Comparison of ENCODE assay signal across 17 mouse cellular contexts in genomic region chr15:102704806-102705205, GRCm38 (mm10). TPM values are rescaled to one million over a fixed set of nuclear protein-coding genes. Genes with fewer than 3 reads are reported as not detected.
DNase-seq lines count a peak whose midpoint lies in the region; ATAC-seq lines count a peak whose summit lies in the region.
"Had no signal": no experiment of that assay in that cellular context is flagged by ENCODE, and none has a peak within 500 bp of the region (broad histone marks: within the 10 kb centered on the region; RNA-seq: fewer than 3 reads in every experiment).

No protein-coding gene starts in this region.

- H3K9me3 ChIP-seq in hindbrain, embryonic 15.5 days = no peaks in the 10 kb centered on the region
- no peaks in the 10 kb centered on the region for H3K9me3 ChIP-seq in hindbrain, embryonic 11.5 days (ENCODE audit: control insufficient read depth, low read length)
- H3K9me3 ChIP-seq in neural tube, embryonic 11.5 days (ENCODE audit: control insufficient read depth, low read length) = no peaks in the 10 kb centered on the region
- no peaks in the 10 kb centered on the region for H3K9me3 ChIP-seq in limb, embryonic 12.5 days
- H3K9me3 ChIP-seq: heart, embryonic 13.5 days; lung, embryonic 15.5 days had no signal

- DNase-seq in hindbrain, embryonic 11.5 days (ENCODE audit: low spot score) = no peak
- DNase-seq in neural tube, embryonic 11.5 days (ENCODE audit: low spot score) = no peak
- no peak for DNase-seq in neural tube, embryonic 10.5 days (ENCODE audit: extremely low spot score, low spot score)
- DNase-seq in ovary, postnatal 14 days (ENCODE audit: low spot score) = no peak
- DNase-seq in B cell, adult 2 months = no peak
- DNase-seq: adrenal gland, postnatal 36 days; cerebellum, adult 9-11 months; embryo, embryonic 11 days; heart, postnatal 4 days; kidney, adult 8-10 months; kidney, postnatal 36 days; liver had no signal

- H3K4me3 ChIP-seq in hindbrain, embryonic 15.5 days = no peak overlapping the region
- no peak overlapping the region for H3K4me3 ChIP-seq in hindbrain, embryonic 11.5 days (ENCODE audit: low read depth, low read length)
- H3K4me3 ChIP-seq in neural tube, embryonic 11.5 days (ENCODE audit: low read depth, low read length) = no peak overlapping the region
- H3K4me3 ChIP-seq in limb, embryonic 12.5 days (replicated peaks) = no peak overlapping the region
- H3K4me3 ChIP-seq: heart, embryonic 13.5 days; lung, embryonic 15.5 days had no signal

- 73% methylated on average over 5 of the region's 5 CpGs for WGBS in hindbrain, embryonic 15.5 days
- 86% methylated on average over 5 of the region's 5 CpGs for WGBS in hindbrain, embryonic 11.5 days
- WGBS in neural tube, embryonic 11.5 days = 66% methylated on average over 5 of the region's 5 CpGs
- WGBS in limb, embryonic 12.5 days = 55% methylated on average over 5 of the region's 5 CpGs

- H3K4me1 ChIP-seq in hindbrain, embryonic 15.5 days (replicated peaks) = peaks cover 30% of the 10 kb centered on the region
- H3K4me1 ChIP-seq in hindbrain, embryonic 11.5 days (replicated peaks; ENCODE audit: control insufficient read depth, insufficient read depth, low read length) = no peaks in the 10 kb centered on the region; the same call in 1 of the 2 replicates
- peaks cover 5% of the 10 kb centered on the region; the same call in 1 of the 2 replicates for H3K4me1 ChIP-seq in neural tube, embryonic 11.5 days (ENCODE audit: control insufficient read depth, insufficient read depth, low read length)
- peaks cover 16% of the 10 kb centered on the region for H3K4me1 ChIP-seq in limb, embryonic 12.5 days (replicated peaks)
- H3K4me1 ChIP-seq: heart, embryonic 13.5 days; lung, embryonic 15.5 days had no signal

- H3K27me3 ChIP-seq in hindbrain, embryonic 15.5 days = no peaks in the 10 kb centered on the region
- H3K27me3 ChIP-seq in hindbrain, embryonic 11.5 days (ENCODE audit: control insufficient read depth, insufficient read depth, low read length) = 0 out of 2 replicates have a peak, but pooled peaks cover under 1% of the 10 kb centered on the region
- H3K27me3 ChIP-seq in neural tube, embryonic 11.5 days (ENCODE audit: control insufficient read depth, insufficient read depth, low read length) = no peaks in the 10 kb centered on the region; the same call in 1 of the 2 replicates
- H3K27me3 ChIP-seq in limb, embryonic 12.5 days = peaks cover 32% of the 10 kb centered on the region

- H3K4me2 ChIP-seq in hindbrain, embryonic 15.5 days = no peak overlapping the region
- H3K4me2 ChIP-seq in hindbrain, embryonic 11.5 days (replicated peaks; ENCODE audit: low read depth, low read length) = no peak overlapping the region
- H3K4me2 ChIP-seq in neural tube, embryonic 11.5 days (ENCODE audit: low read depth) = no peak overlapping the region
- 0 out of 2 replicates have a peak overlapping the region, but pooled peaks have one; percentile 24 for H3K4me2 ChIP-seq in limb, embryonic 12.5 days
- H3K4me2 ChIP-seq: heart, embryonic 13.5 days; lung, embryonic 15.5 days had no signal

- peak overlapping the region; percentile 75 for H3K27ac ChIP-seq in hindbrain, embryonic 15.5 days (replicated peaks)
- H3K27ac ChIP-seq in hindbrain, embryonic 11.5 days (ENCODE audit: low read depth, low read length) = no peak overlapping the region
- 0 out of 2 replicates have a peak overlapping the region, but pooled peaks have one; percentile 6 for H3K27ac ChIP-seq in neural tube, embryonic 11.5 days (ENCODE audit: low read depth, low read length)
- H3K27ac ChIP-seq in limb, embryonic 12.5 days = peak overlapping the region; percentile 37; the same call in 1 of the 2 replicates
- H3K27ac ChIP-seq: heart, embryonic 13.5 days; lung, embryonic 15.5 days had no signal

- peak; percentile 7; the same call in 1 of the 2 replicates for ATAC-seq in hindbrain, embryonic 15.5 days (ENCODE audit: low FRiP score, low read depth)
- no peak for ATAC-seq in hindbrain, embryonic 11.5 days (ENCODE audit: low FRiP score)
- no peak for ATAC-seq in neural tube, embryonic 11.5 days (ENCODE audit: insufficient read depth, low FRiP score, low TSS enrichment)
- no peak for ATAC-seq in limb, embryonic 12.5 days (ENCODE audit: insufficient number of reproducible peaks, insufficient read depth, low FRiP score, low TSS enrichment, low read depth)
- ATAC-seq: CD4-positive, CD25-positive, alpha-beta regulatory T cell, adult 4 months had no signal

- H3K36me3 ChIP-seq in hindbrain, embryonic 15.5 days = peaks cover 17% of the 10 kb centered on the region
- 0 out of 2 replicates have a peak, but pooled peaks cover 2% of the 10 kb centered on the region for H3K36me3 ChIP-seq in hindbrain, embryonic 11.5 days (ENCODE audit: control insufficient read depth, insufficient read depth, low read length)
- peaks cover 4% of the 10 kb centered on the region; the same call in 1 of the 2 replicates for H3K36me3 ChIP-seq in neural tube, embryonic 11.5 days (ENCODE audit: control insufficient read depth, insufficient read depth, low read length)
- H3K36me3 ChIP-seq in limb, embryonic 12.5 days = peaks cover 26% of the 10 kb centered on the region

- no peak overlapping the region for H3K9ac ChIP-seq in hindbrain, embryonic 15.5 days
- H3K9ac ChIP-seq in hindbrain, embryonic 11.5 days (ENCODE audit: low read depth, low read length) = no peak overlapping the region
- no peak overlapping the region for H3K9ac ChIP-seq in neural tube, embryonic 11.5 days (ENCODE audit: low read length)
- H3K9ac ChIP-seq in limb, embryonic 12.5 days (replicated peaks) = no peak overlapping the region
- H3K9ac ChIP-seq: heart, embryonic 13.5 days; lung, embryonic 15.5 days had no signal

RNA-seq across cellular contexts. Expression of gene Calcoco1, which starts 17.2 kb away (rescaled TPM):
- polyA plus RNA-seq in hindbrain, embryonic 15.5 days (2015; fragmentation: Nextera tagmentation; extraction: Ambion mirVana) = 40.3 and 43.3 TPM in 2 replicates
- 26.2 and 30.1 TPM in 2 replicates for polyA plus RNA-seq in hindbrain, embryonic 11.5 days (2014; fragmentation: Nextera tagmentation; extraction: Ambion mirVana)
- 36.7 and 40.9 TPM in 2 replicates for polyA plus RNA-seq in neural tube, embryonic 11.5 days (2014; fragmentation: Nextera tagmentation; extraction: Ambion mirVana)
- polyA plus RNA-seq in limb, embryonic 12.5 days (2016; fragmentation: Nextera tagmentation; extraction: Ambion mirVana) = 43.0 and 49.4 TPM in 2 replicates

RNA-seq across cellular contexts. Expression of gene Atp5g2, which starts 32.7 kb away (rescaled TPM):
- 44.4 and 51.0 TPM in 2 replicates for polyA plus RNA-seq in hindbrain, embryonic 15.5 days (2015; fragmentation: Nextera tagmentation; extraction: Ambion mirVana)
- polyA plus RNA-seq in hindbrain, embryonic 11.5 days (2014; fragmentation: Nextera tagmentation; extraction: Ambion mirVana) = 57.6 and 66.0 TPM in 2 replicates
- 64.9 and 66.5 TPM in 2 replicates for polyA plus RNA-seq in neural tube, embryonic 11.5 days (2014; fragmentation: Nextera tagmentation; extraction: Ambion mirVana)
- polyA plus RNA-seq in limb, embryonic 12.5 days (2016; fragmentation: Nextera tagmentation; extraction: Ambion mirVana) = 61.4 and 72.9 TPM in 2 replicates
